Mouse (Mus musculus) thymus, adult 2 months (tissue): ENCODE data around the gene Taf8.

Experiments
- CTCF ChIP-seq: fragments of 200-500 bp; IDR thresholded peaks from 2 replicates; pipeline ENCODE4 v1.5.1; 2012; ENCODE audit warnings: mild to moderate bottlenecking, control low read depth, low read length, moderate library complexity, borderline replicate concordance; ENCODE audit not compliant: control insufficient read depth, poor library complexity, insufficient read depth; ENCODE audit errors: extremely low read depth
- POLR2A ChIP-seq: fragments of 200-500 bp; IDR thresholded peaks from 2 replicates; pipeline ENCODE4 v1.6.1; 2012; ENCODE audit warnings: mild to moderate bottlenecking, low read length, control low read depth, moderate library complexity; ENCODE audit not compliant: control insufficient read depth, poor library complexity, insufficient read depth; ENCODE audit errors: extremely low read depth

- TF ChIP-seq POLR2A: no peak
- no peak for TF ChIP-seq CTCF
These were observed 16.1 kb upstream of the Taf8 start for GRCm38 (mm10) chr17:47518205-47518604.
